Mouse (Mus musculus): Measurements from ENCODE around the gene Borcs7. TPM values are rescaled to one million over a fixed set of nuclear protein-coding genes. Genes with fewer than 3 reads are reported as not detected.

Borcs7 gene
- polyA plus RNA-seq, 1 experiment from 2014 or later, result 5.0 TPM

- Histone ChIP-seq H3K4me1 (ENCODE audit: control insufficient read depth, low read depth, low read length) (no peaks in the 10 kb centered on the region), H3K4me2 (ENCODE audit: low read depth, low read length) (no peak overlapping the region), H3K27ac (ENCODE audit: low read length) (no peak overlapping the region), H3K9ac (ENCODE audit: low read depth, low read length) (no peak overlapping the region), H3K27me3 (ENCODE audit: control insufficient read depth, insufficient read depth, low read depth, low read length) (no peaks in the 10 kb centered on the region), H3K4me3 (ENCODE audit: low read depth, low read length) (no peak overlapping the region), H3K36me3 (ENCODE audit: control insufficient read depth, insufficient read depth) (no peaks in the 10 kb centered on the region), H3K9me3 (replicated peaks; ENCODE audit: control insufficient read depth, low read length) (no peaks in the 10 kb centered on the region)
- WGBS (ENCODE audit: insufficient replicate concordance), result 35% methylated on average over 5 of the region's 5 CpGs
- no peak for ATAC-seq (ENCODE audit: low read depth)
These were observed 45.5 kb downstream of the Borcs7 start for GRCm38 (mm10) chr19:46735241-46735640.

- H3K4me2 ChIP-seq (ENCODE audit: low read depth, low read length), result no peak overlapping the region
- 46% methylated on average over 7 of the region's 7 CpGs for WGBS (ENCODE audit: insufficient replicate concordance)
- H3K27ac ChIP-seq (ENCODE audit: low read length), result no peak overlapping the region
- no peaks in the 10 kb centered on the region for H3K36me3 ChIP-seq (ENCODE audit: control insufficient read depth, insufficient read depth)
- no peaks in the 10 kb centered on the region for H3K27me3 ChIP-seq (ENCODE audit: control insufficient read depth, insufficient read depth, low read depth, low read length)
- ATAC-seq (ENCODE audit: low read depth), result no peak
- no peak overlapping the region for H3K9ac ChIP-seq (ENCODE audit: low read depth, low read length)
- H3K4me1 ChIP-seq (ENCODE audit: control insufficient read depth, low read depth, low read length), result no peaks in the 10 kb centered on the region
- H3K4me3 ChIP-seq (ENCODE audit: low read depth, low read length), result no peak overlapping the region
- H3K9me3 ChIP-seq (replicated peaks; ENCODE audit: control insufficient read depth, low read length), result no peaks in the 10 kb centered on the region
These were observed 47.4 kb downstream of the Borcs7 start for GRCm38 (mm10) chr19:46737106-46737505.

DNA sequence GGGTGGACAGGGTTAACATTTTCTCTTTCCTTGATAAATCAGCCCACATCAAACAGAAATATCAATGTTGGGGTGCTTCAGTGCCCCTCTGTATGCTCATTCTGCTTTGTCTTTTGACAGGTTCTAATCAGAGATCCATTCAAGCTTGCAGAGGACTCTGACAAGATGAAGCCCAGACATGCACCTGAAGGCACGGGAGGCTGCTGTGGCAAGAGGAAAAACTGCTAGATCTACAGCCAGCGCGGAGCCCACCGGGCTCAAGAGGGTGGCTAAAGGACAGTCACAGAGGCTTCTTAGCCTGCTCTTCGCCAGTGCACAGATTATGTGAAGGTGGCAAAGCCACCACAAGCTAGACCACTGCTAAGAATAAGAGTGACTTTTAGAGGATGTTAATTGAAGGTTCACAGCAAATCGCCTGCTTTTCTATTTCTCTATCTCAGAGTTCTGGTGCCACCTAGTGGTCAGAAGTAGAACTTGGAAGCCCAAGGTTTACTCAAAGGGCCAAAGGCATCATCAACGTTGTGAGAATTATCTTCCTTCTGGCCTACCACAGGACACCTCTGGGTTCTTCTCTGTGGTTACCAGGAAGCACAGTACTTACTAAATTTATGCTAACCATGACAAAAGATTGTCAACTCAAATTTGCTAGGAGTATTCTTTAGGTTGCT is 50.8 kb downstream of the Borcs7 start:
- H3K4me2 ChIP-seq (ENCODE audit: low read depth, low read length), result no peak overlapping the region
- H3K4me3 ChIP-seq (ENCODE audit: low read depth, low read length), result no peak overlapping the region
- no peaks in the 10 kb centered on the region for H3K9me3 ChIP-seq (replicated peaks; ENCODE audit: control insufficient read depth, low read length)
- 49% methylated on average over 7 of the region's 7 CpGs for WGBS (ENCODE audit: insufficient replicate concordance)
- H3K9ac ChIP-seq (ENCODE audit: low read depth, low read length), result no peak overlapping the region
- H3K27ac ChIP-seq (ENCODE audit: low read length), result no peak overlapping the region
- no peaks in the 10 kb centered on the region for H3K4me1 ChIP-seq (ENCODE audit: control insufficient read depth, low read depth, low read length)
- no peaks in the 10 kb centered on the region for H3K27me3 ChIP-seq (ENCODE audit: control insufficient read depth, insufficient read depth, low read depth, low read length)
- no peak for ATAC-seq (ENCODE audit: low read depth)
- no peaks in the 10 kb centered on the region for H3K36me3 ChIP-seq (ENCODE audit: control insufficient read depth, insufficient read depth)

DNA sequence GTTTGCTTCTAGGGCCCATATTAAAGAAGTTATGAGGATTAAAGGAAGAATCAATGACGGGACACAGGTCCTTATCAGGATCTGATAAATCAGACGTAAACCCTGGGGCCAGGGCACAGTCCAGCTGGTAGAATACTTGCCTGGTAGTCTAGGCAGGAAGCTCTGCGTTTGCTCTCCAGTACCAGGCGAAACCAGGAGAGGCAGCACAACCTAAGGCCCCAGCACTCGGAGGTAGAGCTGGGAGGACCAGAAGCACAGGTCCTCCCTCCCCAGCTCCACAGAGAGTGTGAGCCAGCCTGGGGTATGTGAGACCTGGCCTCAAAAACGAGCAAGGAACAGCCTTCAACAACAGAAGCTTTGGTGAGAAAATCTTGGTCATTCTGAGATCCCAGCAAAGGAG is 51.9 kb downstream of the Borcs7 start:
- Histone ChIP-seq H3K9ac (ENCODE audit: low read depth, low read length) (no peak overlapping the region), H3K27me3 (ENCODE audit: control insufficient read depth, insufficient read depth, low read depth, low read length) (no peaks in the 10 kb centered on the region), H3K4me1 (ENCODE audit: control insufficient read depth, low read depth, low read length) (no peaks in the 10 kb centered on the region), H3K36me3 (ENCODE audit: control insufficient read depth, insufficient read depth) (no peaks in the 10 kb centered on the region), H3K27ac (ENCODE audit: low read length) (no peak overlapping the region), H3K4me3 (ENCODE audit: low read depth, low read length) (no peak overlapping the region), H3K9me3 (replicated peaks; ENCODE audit: control insufficient read depth, low read length) (no peaks in the 10 kb centered on the region), H3K4me2 (ENCODE audit: low read depth, low read length) (no peak overlapping the region)
- 36% methylated on average over 6 of the region's 6 CpGs for WGBS (ENCODE audit: insufficient replicate concordance)
- ATAC-seq (ENCODE audit: low read depth), result no peak

GRCm38 (mm10) chr19:46744681-46745080 is 55.0 kb downstream of the Borcs7 start:
- no peak overlapping the region for H3K4me2 ChIP-seq (ENCODE audit: low read depth, low read length)
- no peaks in the 10 kb centered on the region for H3K4me1 ChIP-seq (ENCODE audit: control insufficient read depth, low read depth, low read length)
- WGBS (ENCODE audit: insufficient replicate concordance), result 75% methylated on average over 9 of the region's 9 CpGs
- no peaks in the 10 kb centered on the region for H3K36me3 ChIP-seq (ENCODE audit: control insufficient read depth, insufficient read depth)
- H3K4me3 ChIP-seq (ENCODE audit: low read depth, low read length), result no peak overlapping the region
- no peak overlapping the region for H3K9ac ChIP-seq (ENCODE audit: low read depth, low read length)
- H3K9me3 ChIP-seq (replicated peaks; ENCODE audit: control insufficient read depth, low read length), result no peaks in the 10 kb centered on the region
- no peak for ATAC-seq (ENCODE audit: low read depth)
- H3K27ac ChIP-seq (ENCODE audit: low read length), result no peak overlapping the region
- no peaks in the 10 kb centered on the region for H3K27me3 ChIP-seq (ENCODE audit: control insufficient read depth, insufficient read depth, low read depth, low read length)

DNA sequence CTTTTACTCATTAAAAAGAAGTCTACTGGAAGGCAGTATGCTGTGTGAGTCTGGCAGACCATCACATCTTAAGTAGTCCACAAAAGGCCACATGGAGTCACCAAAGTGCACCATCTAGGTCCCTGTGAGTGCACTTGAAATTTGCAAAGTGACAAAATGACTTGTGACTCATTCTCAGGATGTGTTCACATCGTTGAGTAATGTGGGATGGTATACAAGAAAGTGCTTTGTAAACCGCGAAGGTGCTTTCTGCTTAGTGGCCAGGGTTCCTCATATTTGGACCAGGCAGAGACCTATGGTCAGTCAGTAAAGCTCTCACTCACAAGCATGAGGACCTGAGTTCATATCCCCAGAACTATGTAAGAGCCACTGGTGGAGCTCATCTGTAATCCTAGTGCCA is 58.1 kb downstream of the Borcs7 start:
- no peaks in the 10 kb centered on the region for H3K4me1 ChIP-seq (ENCODE audit: control insufficient read depth, low read depth, low read length)
- H3K9ac ChIP-seq (ENCODE audit: low read depth, low read length), result no peak overlapping the region
- H3K4me2 ChIP-seq (ENCODE audit: low read depth, low read length), result no peak overlapping the region
- ATAC-seq (ENCODE audit: low read depth), result no peak
- H3K27me3 ChIP-seq (ENCODE audit: control insufficient read depth, insufficient read depth, low read depth, low read length), result no peaks in the 10 kb centered on the region
- no peak overlapping the region for H3K4me3 ChIP-seq (ENCODE audit: low read depth, low read length)
- H3K9me3 ChIP-seq (replicated peaks; ENCODE audit: control insufficient read depth, low read length), result no peaks in the 10 kb centered on the region
- H3K27ac ChIP-seq (ENCODE audit: low read length), result no peak overlapping the region
- H3K36me3 ChIP-seq (ENCODE audit: control insufficient read depth, insufficient read depth), result no peaks in the 10 kb centered on the region
- WGBS (ENCODE audit: insufficient replicate concordance), result 59% methylated on average over 3 of the region's 3 CpGs

- Histone ChIP-seq H3K9me3 (replicated peaks; ENCODE audit: control insufficient read depth, low read length) (no peaks in the 10 kb centered on the region), H3K27ac (ENCODE audit: low read length) (no peak overlapping the region), H3K4me2 (ENCODE audit: low read depth, low read length) (no peak overlapping the region), H3K4me3 (ENCODE audit: low read depth, low read length) (no peak overlapping the region), H3K27me3 (ENCODE audit: control insufficient read depth, insufficient read depth, low read depth, low read length) (no peaks in the 10 kb centered on the region), H3K4me1 (ENCODE audit: control insufficient read depth, low read depth, low read length) (no peaks in the 10 kb centered on the region), H3K36me3 (ENCODE audit: control insufficient read depth, insufficient read depth) (no peaks in the 10 kb centered on the region), H3K9ac (ENCODE audit: low read depth, low read length) (no peak overlapping the region)
- ATAC-seq (ENCODE audit: low read depth), result no peak
- 74% methylated on average over 5 of the region's 5 CpGs for WGBS (ENCODE audit: insufficient replicate concordance)
These were observed 62.5 kb downstream of the Borcs7 start for GRCm38 (mm10) chr19:46752235-46752634.

Other genes with a start within 250 kb of the Borcs7 start
- gene Trim8, start 188.2 kb upstream of the Borcs7 start, polyA plus RNA-seq (2015; fragmentation: Nextera tagmentation; extraction: Ambion mirVana), result 7.7 and 10.5 TPM in 2 replicates
- gene Arl3, start 116.7 kb upstream of the Borcs7 start, polyA plus RNA-seq (2015; fragmentation: Nextera tagmentation; extraction: Ambion mirVana), result 23.6 and 27.1 TPM in 2 replicates
- gene Sfxn2, start 116.5 kb upstream of the Borcs7 start, polyA plus RNA-seq (2015; fragmentation: Nextera tagmentation; extraction: Ambion mirVana), result 33.4 and 37.6 TPM in 2 replicates
- 24.8 and 31.5 TPM in 2 replicates for gene Wbp1l, start 90.8 kb upstream of the Borcs7 start, polyA plus RNA-seq (2015; fragmentation: Nextera tagmentation; extraction: Ambion mirVana)
- 1.9 and 2.4 TPM in 2 replicates for gene Cyp17a1, start 16.7 kb upstream of the Borcs7 start, polyA plus RNA-seq (2015; fragmentation: Nextera tagmentation; extraction: Ambion mirVana)
- gene As3mt, start 17.6 kb downstream of the Borcs7 start, polyA plus RNA-seq (2015; fragmentation: Nextera tagmentation; extraction: Ambion mirVana), result 18.2 and 18.6 TPM in 2 replicates
- 1.2 and 1.4 TPM in 2 replicates for gene Cnnm2, start 71.7 kb downstream of the Borcs7 start, polyA plus RNA-seq (2015; fragmentation: Nextera tagmentation; extraction: Ambion mirVana)

Measured in liver, embryonic 16.5 days (tissue).